Mouse (Mus musculus) stomach, embryonic 16.5 days (tissue): ENCODE measurements at regions not wholly inside any gene's neighbourhood (a gene's known extent, or its start where the extent isn't known, plus 50 kb on each side); places are given as distances from the start of the nearest gene placed in this dataset.

Experiments
- ATAC-seq: fragments of 200-750 bp; cut with Nextera tagmentation; 2 replicates; pipeline ENCODE4 v1.8.0; 2017; ENCODE audit warnings: moderate number of reproducible peaks, moderate TSS enrichment; ENCODE audit not compliant: insufficient read depth, low FRiP score
- H3K27ac ChIP-seq: fragments of 300-500 bp; sonication (generic); 2 replicates; pipeline ENCODE4 v1.5.1; 2014; ENCODE audit warnings: low read length
- H3K27me3 ChIP-seq: fragments of 300-500 bp; sonication (generic); 2 replicates; pipeline ENCODE4 v1.6.1; 2014; ENCODE audit warnings: low read length, control low read depth, mixed read lengths; ENCODE audit not compliant: control insufficient read depth, insufficient read depth
- H3K36me3 ChIP-seq: fragments of 300-500 bp; sonication (generic); 2 replicates; pipeline ENCODE4 v1.6.1; 2014; ENCODE audit warnings: low read length; ENCODE audit not compliant: control insufficient read depth, insufficient read depth
- H3K4me1 ChIP-seq: fragments of 300-500 bp; sonication (generic); 2 replicates; pipeline ENCODE4 v1.6.1; 2014; ENCODE audit warnings: low read length, control low read depth, mixed read lengths; ENCODE audit not compliant: control insufficient read depth, insufficient read depth
- H3K4me2 ChIP-seq: fragments of 300-500 bp; sonication (generic); 2 replicates; pipeline ENCODE4 v1.6.1; 2014; ENCODE audit warnings: low read depth, low read length, mixed read lengths
- H3K4me3 ChIP-seq: fragments of 300-500 bp; sonication (generic); replicated peaks from 2 replicates; pipeline ENCODE4 v1.5.1; 2014; ENCODE audit warnings: mild to moderate bottlenecking, low read length
- H3K9ac ChIP-seq: fragments of 300-500 bp; sonication (generic); 2 replicates; pipeline ENCODE4 v1.6.1; 2014; ENCODE audit warnings: low read length
- H3K9me3 ChIP-seq: fragments of 300-500 bp; sonication (generic); replicated peaks from 2 replicates; pipeline ENCODE4 v1.6.1; 2016; ENCODE audit warnings: low read length, control low read depth; ENCODE audit not compliant: control insufficient read depth
- WGBS: fragments of 180-500 bp; shearing (Covaris S2); extraction: QIAGEN DNeasy Blood & Tissue Kit; methylation state at CpG from one replicate; pipeline ENCODE4 v1.1.7; 2014; 5-methylcytosine and 5-hydroxymethylcytosine counted together

- Histone ChIP-seq H3K4me3 (no peak overlapping the region), H3K4me1 (no peaks in the 10 kb centered on the region), H3K9me3 (no peaks in the 10 kb centered on the region), H3K4me2 (no peak overlapping the region), H3K27me3 (no peaks in the 10 kb centered on the region), H3K9ac (no peak overlapping the region), H3K36me3 (no peaks in the 10 kb centered on the region), H3K27ac (no peak overlapping the region)
- WGBS: 93% methylated on average over 9 of the region's 9 CpGs
- ATAC-seq: no peak
Measured at GRCm38 (mm10) chr12:77833411-77834169, 360.5 kb upstream of the Gm6657 start.

- ATAC-seq: no peak
Measured at GRCm38 (mm10) chr12:77834891-77835290, 359.2 kb upstream of the Gm6657 start.

GRCm38 (mm10) chr12:77836231-77836630 lies 357.8 kb upstream of the Gm6657 start:
- Histone ChIP-seq H3K4me1 (no peaks in the 10 kb centered on the region), H3K36me3 (no peaks in the 10 kb centered on the region), H3K27ac (no peak overlapping the region), H3K4me3 (no peak overlapping the region), H3K9me3 (no peaks in the 10 kb centered on the region), H3K27me3 (no peaks in the 10 kb centered on the region), H3K4me2 (no peak overlapping the region), H3K9ac (no peak overlapping the region)
- ATAC-seq: no peak
- WGBS: 74% methylated on average over 2 of the region's 2 CpGs

More at GRCm38 (mm10) chr12:77834891-77835290, 359.2 kb upstream of the Gm6657 start:
- Histone ChIP-seq H3K9ac (no peak overlapping the region), H3K27me3 (no peaks in the 10 kb centered on the region), H3K4me2 (no peak overlapping the region), H3K9me3 (no peaks in the 10 kb centered on the region), H3K4me3 (no peak overlapping the region), H3K4me1 (no peaks in the 10 kb centered on the region), H3K27ac (no peak overlapping the region), H3K36me3 (no peaks in the 10 kb centered on the region)
- WGBS: 86% methylated on average over 1 of the region's 1 CpGs

- WGBS: 85% methylated on average over 7 of the region's 7 CpGs
- H3K4me2 ChIP-seq: no peak overlapping the region
- H3K36me3 ChIP-seq: no peaks in the 10 kb centered on the region
- H3K4me1 ChIP-seq: no peaks in the 10 kb centered on the region
- H3K27ac ChIP-seq: no peak overlapping the region
- no peaks in the 10 kb centered on the region for H3K27me3 ChIP-seq
- H3K4me3 ChIP-seq: no peak overlapping the region
- H3K9me3 ChIP-seq: no peaks in the 10 kb centered on the region
- no peak for ATAC-seq
- H3K9ac ChIP-seq: no peak overlapping the region
Measured at GRCm38 (mm10) chr12:77841844-77842415, 352.1 kb upstream of the Gm6657 start.

GRCm38 (mm10) chr12:77852595-77853577 lies 341.2 kb upstream of the Gm6657 start:
- Histone ChIP-seq H3K9ac (no peak overlapping the region), H3K4me2 (no peak overlapping the region), H3K27me3 (no peaks in the 10 kb centered on the region), H3K4me3 (no peak overlapping the region), H3K36me3 (no peaks in the 10 kb centered on the region), H3K4me1 (0 out of 2 replicates have a peak, but pooled peaks cover 3% of the 10 kb centered on the region), H3K27ac (no peak overlapping the region), H3K9me3 (no peaks in the 10 kb centered on the region)
- 26% methylated on average over 9 of the region's 9 CpGs for WGBS
- ATAC-seq: no peak

GRCm38 (mm10) chr12:77854281-77855075 lies 339.6 kb upstream of the Gm6657 start:
- Histone ChIP-seq H3K9ac (no peak overlapping the region), H3K4me2 (no peak overlapping the region), H3K4me1 (0 out of 2 replicates have a peak, but pooled peaks cover 3% of the 10 kb centered on the region), H3K9me3 (no peaks in the 10 kb centered on the region), H3K27me3 (no peaks in the 10 kb centered on the region), H3K4me3 (no peak overlapping the region), H3K36me3 (no peaks in the 10 kb centered on the region), H3K27ac (no peak overlapping the region)
- 68% methylated on average over 15 of the region's 15 CpGs for WGBS
- no peak for ATAC-seq

GRCm38 (mm10) chr12:77855796-77856195 lies 338.2 kb upstream of the Gm6657 start:
- H3K27me3 ChIP-seq: no peaks in the 10 kb centered on the region
- no peak for ATAC-seq
- no peak overlapping the region for H3K4me2 ChIP-seq
- no peak overlapping the region for H3K9ac ChIP-seq
- H3K4me3 ChIP-seq: no peak overlapping the region
- H3K27ac ChIP-seq: no peak overlapping the region
- no peaks in the 10 kb centered on the region for H3K36me3 ChIP-seq
- 85% methylated on average over 12 of the region's 12 CpGs for WGBS
- H3K9me3 ChIP-seq: no peaks in the 10 kb centered on the region
- 0 out of 2 replicates have a peak, but pooled peaks cover 3% of the 10 kb centered on the region for H3K4me1 ChIP-seq

GRCm38 (mm10) chr12:77857281-77857680 lies 336.8 kb upstream of the Gm6657 start:
- H3K27ac ChIP-seq: no peak overlapping the region
- ATAC-seq: no peak
- no peak overlapping the region for H3K4me3 ChIP-seq
- no peaks in the 10 kb centered on the region for H3K36me3 ChIP-seq
- H3K9me3 ChIP-seq: no peaks in the 10 kb centered on the region
- no peak overlapping the region for H3K9ac ChIP-seq
- H3K27me3 ChIP-seq: no peaks in the 10 kb centered on the region
- 56% methylated on average over 4 of the region's 4 CpGs for WGBS
- H3K4me2 ChIP-seq: no peak overlapping the region
- H3K4me1 ChIP-seq: 0 out of 2 replicates have a peak, but pooled peaks cover 3% of the 10 kb centered on the region
